Mouse (Mus musculus): ENCODE measurements around the gene Gm47995.
"Not testable (repeated sequence)": the region's sequence is repeated elsewhere in the genome, so short reads cannot be mapped to it uniquely, and the experiment has no call there.

Gene Gm47995

DNA sequence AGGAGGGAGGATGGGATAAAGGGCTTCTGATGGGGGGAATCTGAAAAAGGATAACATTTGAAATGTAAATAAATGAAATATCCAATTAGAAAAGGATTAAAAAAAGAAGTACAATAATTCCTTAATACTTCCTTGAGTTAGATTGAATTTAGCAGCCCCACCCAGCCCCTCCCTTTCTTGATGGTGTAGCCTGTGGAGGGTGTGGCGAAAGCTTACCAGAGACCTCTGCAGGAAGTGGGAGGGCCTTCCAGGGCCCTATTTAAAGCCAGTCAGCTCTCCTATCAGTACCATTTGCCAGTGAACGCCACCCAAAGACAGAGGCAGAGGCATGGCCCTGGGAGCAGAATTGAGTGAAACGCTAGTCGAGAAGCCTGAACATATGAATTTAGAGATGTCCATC is at the start of gene Gm47995:
Gene Gm47995 (plus strand): TSS at position 329 of the 400 bp plus-strand sequence.
- not testable (repeated sequence) for DNase-seq (ENCODE audit: extremely low read depth, low read depth, low spot score)

GRCm38 (mm10) chr1:151150211-151150610 is 48.0 kb upstream of the Gm47995 start:
- DNase-seq (ENCODE audit: extremely low read depth, low read depth, low spot score), result no peak

DNA sequence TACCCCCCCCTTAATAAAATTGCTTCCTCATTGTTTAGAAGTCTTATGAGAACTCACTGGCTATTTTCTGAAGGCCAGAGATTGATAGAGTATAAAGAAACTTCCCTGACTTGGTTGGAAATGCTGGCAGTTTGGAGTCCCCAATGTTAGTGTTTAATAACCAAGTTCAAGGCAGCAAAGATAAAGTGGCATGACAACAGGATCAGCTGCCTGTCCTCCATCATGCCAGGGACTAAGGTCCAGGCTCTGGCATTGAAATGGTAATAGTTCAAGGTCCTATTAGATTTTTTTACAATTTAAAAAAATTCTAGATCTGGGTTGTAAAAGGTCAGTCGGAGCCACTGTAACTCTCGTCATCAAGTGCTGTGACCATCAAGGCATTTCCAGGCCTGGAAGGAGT is 47.2 kb upstream of the Gm47995 start:
- DNase-seq (ENCODE audit: extremely low read depth, low read depth, low spot score), result no peak

GRCm38 (mm10) chr1:151153056-151153652 is 45.1 kb upstream of the Gm47995 start:
- DNase-seq (ENCODE audit: extremely low read depth, low read depth, low spot score), result no peak

DNA sequence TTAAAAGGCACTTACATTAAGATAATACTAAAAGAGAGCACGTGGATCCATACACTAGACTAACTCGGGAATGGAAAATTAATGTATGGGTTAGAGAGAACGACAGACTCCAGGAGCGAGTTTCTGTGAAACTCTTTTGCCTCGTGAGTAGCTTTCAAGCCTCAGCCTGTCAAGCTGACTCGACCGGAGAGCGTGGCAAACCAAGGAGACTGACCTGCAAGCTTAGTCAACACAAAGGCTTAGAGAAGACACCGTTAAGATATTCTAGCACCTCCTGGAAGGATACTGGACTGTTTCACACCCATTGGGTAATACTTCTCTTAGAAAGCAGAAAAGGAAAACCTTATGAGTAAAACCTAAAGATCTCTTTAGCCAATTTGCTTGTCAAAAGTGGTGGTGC is 44.1 kb upstream of the Gm47995 start:
- DNase-seq (ENCODE audit: extremely low read depth, low read depth, low spot score), result not testable (repeated sequence)

- no peak for DNase-seq (ENCODE audit: extremely low read depth, low read depth, low spot score)
Observed at GRCm38 (mm10) chr1:151156129-151156528, 42.1 kb upstream of the Gm47995 start.

DNA sequence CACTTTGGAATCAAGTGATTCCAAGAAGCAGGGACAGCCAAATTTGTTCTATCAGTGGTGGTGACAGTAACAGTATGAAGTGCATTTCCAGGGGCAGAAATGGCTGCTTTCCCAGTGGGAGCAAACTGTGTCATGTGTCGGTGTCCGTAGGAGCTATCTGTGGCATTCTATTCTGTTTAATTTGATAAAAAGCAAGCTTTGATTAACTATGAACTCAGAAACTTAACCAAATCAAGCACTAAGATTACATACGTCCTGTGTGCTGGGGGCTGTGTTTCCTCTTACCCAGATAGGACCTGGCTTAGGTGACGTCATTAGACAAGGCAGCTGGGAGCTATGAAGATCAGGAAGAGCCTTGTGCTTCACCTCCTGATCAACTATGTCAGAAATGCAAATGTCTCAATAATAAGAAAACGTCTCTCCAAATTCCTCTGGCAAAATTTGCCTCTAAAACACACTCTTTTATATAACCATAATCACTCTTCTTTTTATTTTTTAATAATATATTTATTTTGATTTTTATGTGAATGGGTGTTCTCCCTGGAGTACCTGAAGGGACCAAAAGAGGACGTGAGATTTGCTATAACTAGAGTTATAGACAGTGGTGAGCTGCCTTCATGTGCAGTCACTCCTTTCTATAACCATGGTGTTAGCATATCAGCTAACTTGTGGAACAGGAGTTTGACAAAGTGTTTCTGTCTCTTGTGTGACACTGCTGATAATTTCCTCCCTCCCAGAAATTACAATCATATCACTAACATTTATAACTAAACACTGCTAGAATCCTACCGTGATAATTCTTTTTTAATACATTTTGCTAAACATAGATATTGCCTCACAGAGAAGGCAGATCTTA is 41.2 kb upstream of the Gm47995 start:
- DNase-seq (ENCODE audit: extremely low read depth, low read depth, low spot score), result no peak

DNA sequence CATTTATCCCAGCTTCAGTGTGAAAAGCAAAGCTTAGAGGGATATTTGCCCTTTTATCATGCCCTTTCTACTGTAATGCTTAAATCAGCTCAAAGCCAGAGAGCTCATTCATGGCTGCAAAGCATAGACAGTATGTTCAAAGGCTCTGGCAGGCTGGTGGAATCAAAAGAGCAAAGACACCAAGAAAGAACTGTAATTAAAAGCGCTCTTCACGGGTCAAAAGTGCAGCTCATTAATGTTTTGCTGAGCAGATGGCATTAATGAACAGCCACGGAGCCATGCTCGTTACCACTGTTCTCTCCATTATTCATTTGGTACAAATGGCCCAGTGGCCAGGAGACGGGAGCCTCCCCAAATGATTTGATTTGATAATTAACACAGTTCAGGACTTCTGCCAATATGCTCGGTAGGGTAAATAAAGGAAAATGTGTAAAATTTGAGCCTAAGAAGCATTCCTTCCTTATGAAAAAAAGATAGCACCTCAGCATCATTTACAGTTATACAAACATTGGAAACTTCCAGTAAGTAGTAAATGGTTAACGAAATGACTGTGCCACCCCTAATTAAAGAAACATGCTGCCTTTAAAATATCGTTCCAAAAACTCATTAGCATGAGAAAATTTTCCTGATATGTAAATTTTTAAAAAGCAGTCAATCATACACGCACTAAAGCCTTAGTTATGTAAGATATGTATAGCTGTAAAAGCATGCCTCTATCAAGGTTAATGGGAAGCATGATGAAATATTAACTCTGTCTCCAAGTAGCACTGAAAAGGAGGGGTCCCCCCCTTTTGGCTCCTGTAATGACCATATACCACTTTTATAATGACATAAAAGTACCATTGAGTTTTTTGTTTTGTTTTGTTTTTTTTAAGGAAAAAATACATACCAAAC is 40.0 kb upstream of the Gm47995 start:
- DNase-seq (ENCODE audit: extremely low read depth, low read depth, low spot score), result no peak

DNA sequence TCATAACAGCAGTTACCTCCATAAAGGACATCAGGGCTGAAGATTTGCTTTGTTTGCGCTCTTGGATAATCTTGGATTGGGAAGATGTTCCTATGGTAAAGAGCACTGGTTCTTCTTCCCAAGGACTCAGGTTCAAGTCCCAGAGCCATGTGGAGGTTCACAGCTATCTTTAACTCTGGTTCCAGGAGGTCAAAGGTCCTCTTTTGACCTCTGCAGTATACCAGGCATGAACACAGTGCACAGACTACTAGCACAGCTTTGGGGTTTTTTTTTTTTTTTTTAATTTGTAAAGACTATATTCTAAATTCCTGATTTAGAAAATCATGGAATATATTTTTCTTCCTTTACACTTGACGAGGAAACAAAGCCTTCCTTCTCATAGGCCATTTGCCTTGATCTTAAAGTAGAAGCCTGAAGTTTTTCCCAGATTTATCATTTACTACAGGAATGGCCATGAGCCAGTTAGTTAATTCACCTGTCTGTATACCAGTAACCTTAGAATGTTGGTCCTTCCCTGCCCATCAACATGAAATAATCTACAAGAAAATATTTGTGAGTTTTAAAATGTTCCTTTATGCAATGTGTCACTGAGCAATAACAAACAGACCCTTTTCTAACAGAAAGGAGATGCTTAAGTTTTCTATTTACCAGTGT is 39.3 kb upstream of the Gm47995 start:
- no peak for DNase-seq (ENCODE audit: extremely low read depth, low read depth, low spot score)

- DNase-seq (ENCODE audit: extremely low read depth, low read depth, low spot score), result no peak
Observed at GRCm38 (mm10) chr1:151166031-151166430, 32.2 kb upstream of the Gm47995 start.

- no peak for DNase-seq (ENCODE audit: extremely low read depth, low read depth, low spot score)
Observed at GRCm38 (mm10) chr1:151167297-151168047, 30.8 kb upstream of the Gm47995 start.

- DNase-seq (ENCODE audit: extremely low read depth, low read depth, low spot score), result no peak
Observed at GRCm38 (mm10) chr1:151168637-151169036, 29.6 kb upstream of the Gm47995 start.

GRCm38 (mm10) chr1:151171572-151172461 is 26.4 kb upstream of the Gm47995 start:
- no peak for DNase-seq (ENCODE audit: extremely low read depth, low read depth, low spot score)

DNA sequence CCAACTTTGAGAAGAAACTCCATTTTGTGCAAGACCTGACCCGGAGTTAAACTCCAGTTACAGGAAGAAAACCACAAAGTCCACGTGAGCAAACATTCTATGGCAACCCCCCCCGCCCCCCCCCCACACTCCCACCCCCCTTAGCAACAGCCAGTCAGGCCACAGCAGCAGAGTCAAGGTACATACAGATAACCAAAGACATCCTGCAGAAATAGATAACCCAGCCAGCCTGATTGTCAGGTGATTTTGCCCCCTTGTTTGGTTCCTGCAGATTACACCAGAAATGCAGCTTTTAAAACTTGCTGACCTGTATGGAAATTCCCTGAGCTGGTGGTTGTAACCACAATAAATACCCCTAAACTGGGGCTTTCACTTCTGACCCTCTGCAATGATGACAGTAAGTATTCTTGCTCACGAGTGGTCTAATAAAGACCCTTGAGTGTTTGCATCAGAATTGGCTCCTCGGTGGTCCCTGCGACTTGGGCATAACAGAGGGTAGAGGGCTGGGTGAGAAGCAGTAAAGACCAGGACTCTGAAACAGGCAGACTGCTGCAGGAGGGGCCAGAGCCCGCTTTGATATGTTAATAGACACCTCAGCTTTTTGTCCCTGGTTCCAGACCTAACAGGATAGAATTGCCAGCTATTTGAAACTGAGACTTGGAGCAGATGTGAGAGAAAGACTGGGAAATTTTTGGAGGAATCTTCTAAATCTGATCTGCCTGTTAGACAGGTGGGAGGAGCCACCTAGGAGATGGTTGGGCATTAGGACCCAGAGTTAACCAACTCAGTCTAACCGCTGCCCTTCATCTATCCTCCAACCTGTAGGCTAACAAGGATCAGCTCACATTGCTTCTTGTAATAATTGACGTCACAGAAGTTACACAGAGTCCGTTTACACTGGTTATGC is 21.0 kb upstream of the Gm47995 start:
- DNase-seq (ENCODE audit: extremely low read depth, low read depth, low spot score), result peak; percentile 43

DNA sequence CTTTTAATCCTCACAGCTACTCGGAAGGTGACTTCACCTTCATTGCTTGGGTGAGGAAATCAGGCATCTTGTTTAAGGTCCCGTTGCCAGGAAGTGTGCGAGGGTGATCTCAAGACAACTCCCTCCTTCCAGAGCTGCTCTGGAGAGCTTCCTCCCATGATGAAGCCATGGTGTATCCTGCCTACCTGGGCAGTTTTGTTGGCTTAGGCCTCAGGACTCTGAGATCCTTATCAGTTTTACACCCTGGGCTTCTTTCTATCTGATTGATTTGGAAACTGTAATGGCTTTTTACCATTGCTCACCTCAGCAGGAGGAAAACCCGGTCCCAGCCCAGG is 20.3 kb upstream of the Gm47995 start:
- no peak for DNase-seq (ENCODE audit: extremely low read depth, low read depth, low spot score)

GRCm38 (mm10) chr1:151178505-151179083 is 19.7 kb upstream of the Gm47995 start:
- no peak for DNase-seq (ENCODE audit: extremely low read depth, low read depth, low spot score)

DNA sequence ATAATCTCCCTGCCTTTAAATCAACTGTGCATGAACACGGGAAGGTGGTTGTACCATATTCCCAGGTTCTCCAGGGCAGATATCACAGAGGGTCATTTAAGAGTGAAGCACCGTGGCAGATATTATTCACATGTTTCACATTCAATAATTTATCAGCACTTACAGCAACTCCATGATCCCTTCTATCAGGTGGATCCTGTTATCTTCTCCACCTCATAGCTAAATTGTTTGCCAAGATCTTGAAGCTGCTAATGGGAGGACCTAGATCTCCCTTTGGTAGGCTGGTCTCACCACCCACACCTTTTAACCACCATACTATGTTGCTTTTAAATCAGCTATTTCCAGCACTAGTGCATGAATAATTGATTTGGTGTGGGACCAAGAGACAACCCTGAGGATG is 18.1 kb upstream of the Gm47995 start:
- no peak for DNase-seq (ENCODE audit: extremely low read depth, low read depth, low spot score)

DNA sequence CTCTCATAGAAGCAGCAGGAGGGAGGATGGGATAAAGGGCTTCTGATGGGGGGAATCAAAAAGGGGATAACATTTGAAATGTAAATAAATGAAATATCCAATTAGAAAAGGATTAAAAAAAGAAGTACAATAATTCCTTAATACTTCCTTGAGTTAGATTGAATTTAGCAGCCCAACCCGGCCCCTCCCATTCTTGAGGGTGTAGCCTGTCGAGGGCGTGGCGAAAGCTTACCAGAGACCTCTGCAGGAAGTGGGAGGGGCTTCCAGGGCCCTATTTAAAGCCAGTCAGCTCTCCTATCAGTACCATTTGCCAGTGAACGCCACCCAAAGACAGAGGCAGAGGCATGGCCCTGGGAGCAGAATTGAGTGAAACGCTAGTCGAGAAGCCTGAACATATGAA is 16.0 kb upstream of the Gm47995 start, which contains the start of gene Gm47985:
Gene Gm47985 (plus strand): TSS at position 272 of the 400 bp plus-strand sequence.
- not testable (repeated sequence) for DNase-seq (ENCODE audit: extremely low read depth, low read depth, low spot score)
